Mouse (Mus musculus): Measurements from ENCODE around the gene Topbp1. TPM values are rescaled to one million over a fixed set of nuclear protein-coding genes. Genes with fewer than 3 reads are reported as not detected.
A peak's percentile ranks its signal among the peaks of the same experiment; 100 is the strongest.

Topbp1 gene
- total and polyA plus RNA-seq, 3 experiments: 95.0 to 141 (median 104) TPM

- Histone ChIP-seq H3K27ac (ENCODE audit: insufficient read depth, low read depth) (no peak overlapping the region), H3K4me1 (ENCODE audit: control insufficient read depth in 1 of 2, insufficient read depth in 2 of 2) (peaks cover 0 to 2% of the 10 kb centered on the region in 2 experiments; a peak in 1 of 4 replicates), H3K27me3 (replicated peaks) (no peaks in the 10 kb centered on the region), H3K4me3 (replicated peaks in 1 of 3; ENCODE audit: low read depth in 2 of 3, low read length in 2 of 3, poor library complexity in 1 of 3) (no peak overlapping the region), H3K36me3 (replicated peaks in 1 of 2; ENCODE audit: control insufficient read depth in 1 of 2, insufficient read depth in 1 of 2, low read length in 1 of 2) (no peaks in the 10 kb centered on the region), H3K9me3 (replicated peaks; ENCODE audit: low read length) (peaks cover 9% of the 10 kb centered on the region), H3K4me2 (ENCODE audit: insufficient read depth, low read depth, poor library complexity, severe bottlenecking) (peak overlapping the region; percentile 58; the same call in 1 of the 2 replicates), H3K79me2 (replicated peaks; ENCODE audit: control insufficient read depth, extremely low read depth, insufficient read depth, poor library complexity, severe bottlenecking) (no peaks in the 10 kb centered on the region), H3K9ac (ENCODE audit: insufficient read depth, low read depth) (no peak overlapping the region)
- dilution Hi-C loops (cut with MboI; ENCODE audit: extremely low pct_ligation_motif_present, extremely low pct_unique_long_range_greater_than_20kb, low sequenced_read_pairs) (no loop called here), in situ Hi-C loops (cut with MboI; ENCODE audit: low pct_ligation_motif_present, low pct_unique_long_range_greater_than_20kb, low sequenced_read_pairs) (no loop called here)
- no peak for DNase-seq (ENCODE audit: extremely low read depth)
- peak; percentile 44; the same call in 1 of the 2 replicates for TF ChIP-seq MAX (IDR thresholded peaks at IDR 0.05; ENCODE audit: low read length)
- 0 out of 2 replicates have a peak, but pooled peaks have one; percentile 22 for TF ChIP-seq EP300 (IDR thresholded peaks at IDR 0.05; ENCODE audit: low read length)
- peak; percentile 85 for TF ChIP-seq MEF2A (IDR thresholded peaks at IDR 0.05; ENCODE audit: borderline replicate concordance, low read depth, low read length)
- no peak for TF ChIP-seq E2F4 (IDR thresholded peaks at IDR 0.05; ENCODE audit: insufficient replicate concordance, low read depth, low read length)
- peak; percentile 83 for TF ChIP-seq JUND (conservative IDR thresholded peaks at IDR 0.05; ENCODE audit: low read depth, low read length)
- TF ChIP-seq PAX5 (IDR thresholded peaks at IDR 0.05; ENCODE audit: low read length): no peak
- TF ChIP-seq POLR2A (IDR thresholded peaks at IDR 0.05; ENCODE audit: low read depth, low read length): no peak
- peak; percentile 38; the same call in 1 of the 2 replicates for TF ChIP-seq MXI1 (IDR thresholded peaks at IDR 0.05; ENCODE audit: low read depth, low read length)
- no peak for TF ChIP-seq CHD1 (IDR thresholded peaks at IDR 0.05; ENCODE audit: low read depth, low read length)
- no peak for TF ChIP-seq ELF1 (IDR thresholded peaks at IDR 0.05; ENCODE audit: low read depth, low read length)
- TF ChIP-seq JUN (IDR thresholded peaks at IDR 0.05; ENCODE audit: insufficient read depth, low read depth, low read length): no peak
- TF ChIP-seq MAFK (IDR thresholded peaks at IDR 0.05; ENCODE audit: insufficient replicate concordance, low read length): no peak
- TF ChIP-seq SMC3 (IDR thresholded peaks at IDR 0.05; ENCODE audit: low read depth, low read length): no peak
- TF ChIP-seq GABPA (IDR thresholded peaks at IDR 0.05; ENCODE audit: insufficient replicate concordance, low read depth, low read length): no peak
- no peak for TF ChIP-seq USF2 (conservative IDR thresholded peaks at IDR 0.05; ENCODE audit: low read depth, low read length)
- TF ChIP-seq ETS1 (conservative IDR thresholded peaks at IDR 0.05; ENCODE audit: low read depth, low read length): peak; percentile 15; the same call in 1 of the 2 replicates
- TF ChIP-seq UBTF (IDR thresholded peaks at IDR 0.05; ENCODE audit: low read depth, low read length): no peak
- TF ChIP-seq ZMIZ1 (IDR thresholded peaks at IDR 0.05; ENCODE audit: low read depth, low read length): no peak
- TF ChIP-seq MAZ (IDR thresholded peaks at IDR 0.05; ENCODE audit: low read depth, low read length): no peak
- no peak for TF ChIP-seq RAD21 (IDR thresholded peaks at IDR 0.05; ENCODE audit: low read depth, low read length)
- TF ChIP-seq POLR2AphosphoS2 (IDR thresholded peaks at IDR 0.05; ENCODE audit: low read depth, low read length): no peak
- peak; percentile 69 for TF ChIP-seq BHLHE40 (IDR thresholded peaks at IDR 0.05; ENCODE audit: low read depth, low read length)
- peak; percentile 68 for TF ChIP-seq IRF4 (IDR thresholded peaks at IDR 0.05; ENCODE audit: low read depth, low read length)
- no peak for TF ChIP-seq ZNF384 (IDR thresholded peaks at IDR 0.05; ENCODE audit: low read depth, low read length)
- TF ChIP-seq TCF12 (IDR thresholded peaks at IDR 0.05; ENCODE audit: low read depth, low read length): no peak
- no peak for TF ChIP-seq SIN3A (IDR thresholded peaks at IDR 0.05; ENCODE audit: low read length)
Observed at GRCm38 (mm10) chr9:103398509-103399157, 93.6 kb downstream of the Topbp1 start.

Other genes starting within 250 kb of the Topbp1 start
- 0.04 TPM in 1 of 2 replicates, not detected in the other for gene Rab6b, start 193.4 kb upstream of the Topbp1 start, total RNA-seq (2012; rRNA removed)
- not detected in 2 replicates for gene Rab6b, start 193.4 kb upstream of the Topbp1 start, total RNA-seq (2014; rRNA removed)
- 0.11 and 0.19 TPM in 2 replicates for gene Rab6b, start 193.4 kb upstream of the Topbp1 start, polyA plus RNA-seq (2012; ENCODE audit: insufficient read length, low read depth)
- gene Srprb, start 103.1 kb upstream of the Topbp1 start, total RNA-seq (2012; rRNA removed): 59.7 and 69.9 TPM in 2 replicates
- 37.8 and 39.5 TPM in 2 replicates for gene Srprb, start 103.1 kb upstream of the Topbp1 start, total RNA-seq (2014; rRNA removed)
- 56.2 and 67.2 TPM in 2 replicates for gene Srprb, start 103.1 kb upstream of the Topbp1 start, polyA plus RNA-seq (2012; ENCODE audit: insufficient read length, low read depth)
- not detected in 2 replicates for gene Gm20425, start 74.9 kb upstream of the Topbp1 start, total RNA-seq (2012; rRNA removed)
- not detected in 2 replicates for gene Gm20425, start 74.9 kb upstream of the Topbp1 start, total RNA-seq (2014; rRNA removed)
- not detected in 2 replicates for gene Gm20425, start 74.9 kb upstream of the Topbp1 start, polyA plus RNA-seq (2012; ENCODE audit: insufficient read length, low read depth)
- not detected in 2 replicates for gene Trf, start 74.8 kb upstream of the Topbp1 start, total RNA-seq (2012; rRNA removed)
- not detected in 2 replicates for gene Trf, start 74.8 kb upstream of the Topbp1 start, total RNA-seq (2014; rRNA removed)
- not detected in 2 replicates for gene Trf, start 74.8 kb upstream of the Topbp1 start, polyA plus RNA-seq (2012; ENCODE audit: insufficient read length, low read depth)
- 0.80 and 0.81 TPM in 2 replicates for gene 1300017J02Rik, start 133 bp upstream of the Topbp1 start, total RNA-seq (2012; rRNA removed)
- gene 1300017J02Rik, start 133 bp upstream of the Topbp1 start, total RNA-seq (2014; rRNA removed): 0.57 TPM in 1 of 2 replicates, not detected in the other
- gene 1300017J02Rik, start 133 bp upstream of the Topbp1 start, polyA plus RNA-seq (2012; ENCODE audit: insufficient read length, low read depth): 0.46 and 0.59 TPM in 2 replicates
- 189 and 263 TPM in 2 replicates for gene Cdv3, start 60.6 kb downstream of the Topbp1 start, total RNA-seq (2012; rRNA removed)
- gene Cdv3, start 60.6 kb downstream of the Topbp1 start, total RNA-seq (2014; rRNA removed): 281 and 312 TPM in 2 replicates
- 341 and 343 TPM in 2 replicates for gene Cdv3, start 60.6 kb downstream of the Topbp1 start, polyA plus RNA-seq (2012; ENCODE audit: insufficient read length, low read depth)
- 0.55 and 0.64 TPM in 2 replicates for gene Bfsp2, start 175.2 kb downstream of the Topbp1 start, total RNA-seq (2012; rRNA removed)
- gene Bfsp2, start 175.2 kb downstream of the Topbp1 start, total RNA-seq (2014; rRNA removed): 3.4 and 4.1 TPM in 2 replicates
- 4.8 and 5.7 TPM in 2 replicates for gene Bfsp2, start 175.2 kb downstream of the Topbp1 start, polyA plus RNA-seq (2012; ENCODE audit: insufficient read length, low read depth)

All from CH12.LX (cell line).